Mouse (Mus musculus) kidney, embryonic 14.5 days (tissue): ENCODE measurements around the gene Sap30. TPM values are rescaled to one million over a fixed set of nuclear protein-coding genes. Genes with fewer than 3 reads are reported as not detected.

Experiments used
- ATAC-seq: fragments of 200-750 bp; cut with Nextera tagmentation; 2 replicates; pipeline ENCODE4 v1.8.0; 2017; ENCODE audit warnings: moderate number of reproducible peaks, mild to moderate bottlenecking, moderate TSS enrichment, moderate library complexity; ENCODE audit not compliant: low FRiP score, low TSS enrichment
- H3K27ac ChIP-seq: fragments of 300-500 bp; sonication (generic); 2 replicates; pipeline ENCODE4 v1.5.1; 2014; ENCODE audit warnings: low read depth, mild to moderate bottlenecking, low read length, moderate library complexity, mixed read lengths
- H3K27me3 ChIP-seq: fragments of 300-500 bp; sonication (generic); 2 replicates; pipeline ENCODE4 v1.6.1; 2014; ENCODE audit warnings: mild to moderate bottlenecking, low read length; ENCODE audit not compliant: control insufficient read depth, insufficient read depth
- H3K36me3 ChIP-seq: fragments of 300-500 bp; sonication (generic); 2 replicates; pipeline ENCODE4 v1.6.1; 2014; ENCODE audit warnings: low read length, mixed read lengths; ENCODE audit not compliant: control insufficient read depth, insufficient read depth
- H3K4me1 ChIP-seq: fragments of 300-500 bp; sonication (generic); 2 replicates; pipeline ENCODE4 v1.6.1; 2014; ENCODE audit warnings: low read length, mixed read lengths; ENCODE audit not compliant: control insufficient read depth, insufficient read depth
- H3K4me2 ChIP-seq: fragments of 300-500 bp; sonication (generic); replicated peaks from 2 replicates; pipeline ENCODE4 v1.6.1; 2014; ENCODE audit warnings: low read depth, mild to moderate bottlenecking, low read length
- H3K4me3 ChIP-seq: fragments of 300-500 bp; sonication (generic); 2 replicates; pipeline ENCODE4 v1.5.1; 2014; ENCODE audit warnings: mild to moderate bottlenecking, low read length
- H3K9ac ChIP-seq: fragments of 300-500 bp; sonication (generic); 2 replicates; pipeline ENCODE4 v1.6.1; 2014; ENCODE audit warnings: low read depth, mild to moderate bottlenecking, low read length, moderate library complexity
- H3K9me3 ChIP-seq: fragments of 300-500 bp; sonication (generic); 2 replicates; pipeline ENCODE4 v1.6.1; 2016; ENCODE audit warnings: low read length; ENCODE audit not compliant: control insufficient read depth
- WGBS: fragments of 180-500 bp; shearing (Covaris S2); extraction: QIAGEN DNeasy Blood & Tissue Kit; methylation state at CpG from one replicate; pipeline ENCODE4 v1.1.7; 2014; 5-methylcytosine and 5-hydroxymethylcytosine counted together
- polyA plus RNA-seq: library from polyadenylated mRNA; unstranded; fragments of >200 nt; fragmentation: Nextera tagmentation; extraction: Ambion mirVana; gene quantifications from 2 replicates; pipeline ENCODE4 v1.2.1, GENCODE M21; 2014

Gene Sap30
- polyA plus RNA-seq, 1 experiment from 2014 or later, result 46.8 TPM

- peaks cover 3% of the 10 kb centered on the region; the same call in 1 of the 2 replicates for H3K4me1 ChIP-seq
- peaks cover 16% of the 10 kb centered on the region for H3K36me3 ChIP-seq
- H3K9me3 ChIP-seq, result no peaks in the 10 kb centered on the region
- 71% methylated on average over 4 of the region's 4 CpGs for WGBS
- H3K4me3 ChIP-seq, result no peak overlapping the region
- ATAC-seq, result no peak
- H3K27ac ChIP-seq, result no peak overlapping the region
- H3K27me3 ChIP-seq, result no peaks in the 10 kb centered on the region
- no peak overlapping the region for H3K4me2 ChIP-seq
- H3K9ac ChIP-seq, result no peak overlapping the region
Measured at GRCm38 (mm10) chr8:57480606-57481005, 7.1 kb downstream of the Sap30 start.

- no peak overlapping the region for H3K27ac ChIP-seq
- H3K4me1 ChIP-seq, result no peaks in the 10 kb centered on the region
- no peak overlapping the region for H3K4me2 ChIP-seq
- H3K4me3 ChIP-seq, result no peak overlapping the region
- H3K9ac ChIP-seq, result no peak overlapping the region
- no peaks in the 10 kb centered on the region for H3K9me3 ChIP-seq
- no peaks in the 10 kb centered on the region for H3K27me3 ChIP-seq
- no peak for ATAC-seq
- peaks cover 16% of the 10 kb centered on the region for H3K36me3 ChIP-seq
- 93% methylated on average over 8 of the region's 8 CpGs for WGBS
Measured at GRCm38 (mm10) chr8:57479700-57480099, 8.0 kb downstream of the Sap30 start.

- Histone ChIP-seq H3K9ac (no peak overlapping the region), H3K27me3 (no peaks in the 10 kb centered on the region), H3K9me3 (no peaks in the 10 kb centered on the region), H3K36me3 (peaks cover 14% of the 10 kb centered on the region), H3K4me2 (no peak overlapping the region), H3K27ac (no peak overlapping the region), H3K4me3 (no peak overlapping the region), H3K4me1 (no peaks in the 10 kb centered on the region)
- WGBS, result 53% methylated on average over 3 of the region's 3 CpGs
- ATAC-seq, result no peak
Measured at GRCm38 (mm10) chr8:57478406-57478805, 9.3 kb downstream of the Sap30 start.

GRCm38 (mm10) chr8:57473751-57474150, 13.9 kb downstream of the Sap30 start:
- no peak for ATAC-seq
- Histone ChIP-seq H3K4me2 (no peak overlapping the region), H3K27me3 (no peaks in the 10 kb centered on the region), H3K9me3 (no peaks in the 10 kb centered on the region), H3K4me1 (0 out of 2 replicates have a peak, but pooled peaks cover under 1% of the 10 kb centered on the region), H3K4me3 (no peak overlapping the region), H3K27ac (no peak overlapping the region), H3K36me3 (no peaks in the 10 kb centered on the region), H3K9ac (no peak overlapping the region)
- WGBS, result 76% methylated on average over 6 of the region's 6 CpGs

- H3K4me1 ChIP-seq, result 0 out of 2 replicates have a peak, but pooled peaks cover 3% of the 10 kb centered on the region
- H3K4me2 ChIP-seq, result no peak overlapping the region
- H3K27ac ChIP-seq, result no peak overlapping the region
- H3K4me3 ChIP-seq, result no peak overlapping the region
- WGBS, result 93% methylated on average over 5 of the region's 5 CpGs
- no peaks in the 10 kb centered on the region for H3K36me3 ChIP-seq
- ATAC-seq, result no peak
- H3K9ac ChIP-seq, result no peak overlapping the region
- no peaks in the 10 kb centered on the region for H3K27me3 ChIP-seq
- no peaks in the 10 kb centered on the region for H3K9me3 ChIP-seq
Measured at GRCm38 (mm10) chr8:57470863-57471262, 16.8 kb downstream of the Sap30 start.

GRCm38 (mm10) chr8:57468624-57469023, 19.0 kb downstream of the Sap30 start:
- WGBS, result 36% methylated on average over 5 of the region's 5 CpGs
- Histone ChIP-seq H3K4me2 (no peak overlapping the region), H3K9me3 (no peaks in the 10 kb centered on the region), H3K27me3 (no peaks in the 10 kb centered on the region), H3K27ac (no peak overlapping the region), H3K4me3 (no peak overlapping the region), H3K4me1 (0 out of 2 replicates have a peak, but pooled peaks cover 3% of the 10 kb centered on the region), H3K36me3 (no peaks in the 10 kb centered on the region), H3K9ac (no peak overlapping the region)
- ATAC-seq, result peak; percentile 73; the same call in 1 of the 2 replicates

- H3K4me3 ChIP-seq, result no peak overlapping the region
- no peak overlapping the region for H3K9ac ChIP-seq
- H3K4me1 ChIP-seq, result 0 out of 2 replicates have a peak, but pooled peaks cover 2% of the 10 kb centered on the region
- no peaks in the 10 kb centered on the region for H3K27me3 ChIP-seq
- H3K4me2 ChIP-seq, result no peak overlapping the region
- H3K27ac ChIP-seq, result no peak overlapping the region
- 91% methylated on average over 3 of the region's 3 CpGs for WGBS
- no peaks in the 10 kb centered on the region for H3K36me3 ChIP-seq
- no peaks in the 10 kb centered on the region for H3K9me3 ChIP-seq
- ATAC-seq, result no peak
Measured at GRCm38 (mm10) chr8:57463757-57464156, 23.9 kb downstream of the Sap30 start.

- no peak overlapping the region for H3K9ac ChIP-seq
- H3K4me1 ChIP-seq, result no peaks in the 10 kb centered on the region
- no peaks in the 10 kb centered on the region for H3K9me3 ChIP-seq
- WGBS, result 50% methylated on average over 1 of the region's 1 CpGs
- H3K4me3 ChIP-seq, result no peak overlapping the region
- ATAC-seq, result no peak
- no peak overlapping the region for H3K4me2 ChIP-seq
- no peak overlapping the region for H3K27ac ChIP-seq
- H3K36me3 ChIP-seq, result no peaks in the 10 kb centered on the region
- no peaks in the 10 kb centered on the region for H3K27me3 ChIP-seq
Measured at GRCm38 (mm10) chr8:57462839-57463238, 24.8 kb downstream of the Sap30 start.

- Histone ChIP-seq H3K36me3 (no peaks in the 10 kb centered on the region), H3K9ac (no peak overlapping the region), H3K27me3 (no peaks in the 10 kb centered on the region), H3K4me1 (no peaks in the 10 kb centered on the region), H3K9me3 (no peaks in the 10 kb centered on the region), H3K4me2 (no peak overlapping the region), H3K4me3 (no peak overlapping the region), H3K27ac (no peak overlapping the region)
- WGBS, result 68% methylated on average over 3 of the region's 3 CpGs
- ATAC-seq, result no peak
Measured at GRCm38 (mm10) chr8:57457942-57458341, 29.7 kb downstream of the Sap30 start.
